ENCODE assay signal across 18 mouse cellular contexts in genomic region chr7:102205646-102206045, GRCm38 (mm10). TPM values are rescaled to one million over a fixed set of nuclear protein-coding genes. Genes with fewer than 3 reads are reported as not detected.
A peak's percentile ranks its signal among the peaks of the same experiment; 100 is the strongest.
DNase-seq lines count a peak whose midpoint lies in the region; ATAC-seq and TF ChIP-seq lines count a peak whose summit lies in the region.
"Had no signal": no experiment of that assay in that cellular context is flagged by ENCODE, and none has a peak within 500 bp of the region (broad histone marks: within the 10 kb centered on the region; RNA-seq: fewer than 3 reads in every experiment).

No protein-coding gene starts in this region.

- no peak for TF ChIP-seq EP300 in lung, postnatal 0 days (IDR thresholded peaks at IDR 0.05)

- H3K9me3 ChIP-seq in lung, postnatal 0 days (ENCODE audit: low read length): no peaks in the 10 kb centered on the region
- no peaks in the 10 kb centered on the region for H3K9me3 ChIP-seq in liver, embryonic 11.5 days (ENCODE audit: control insufficient read depth, low read length)
- no peaks in the 10 kb centered on the region for H3K9me3 ChIP-seq in forebrain, embryonic 11.5 days (ENCODE audit: control insufficient read depth, low read length)
- H3K9me3 ChIP-seq: forebrain, embryonic 12.5 days; heart, embryonic 13.5 days; hindbrain, embryonic 10.5 days had no signal

- TF ChIP-seq CTCF in lung, postnatal 0 days (IDR thresholded peaks at IDR 0.05): peak; percentile 29

- H3K9ac ChIP-seq in lung, postnatal 0 days (replicated peaks; ENCODE audit: low read depth): no peak overlapping the region
- no peak overlapping the region for H3K9ac ChIP-seq in liver, embryonic 11.5 days (ENCODE audit: low read depth, low read length)
- no peak overlapping the region for H3K9ac ChIP-seq in forebrain, embryonic 11.5 days (ENCODE audit: low read length)
- H3K9ac ChIP-seq: forebrain, embryonic 12.5 days; heart, embryonic 13.5 days had no signal

- intact Hi-C loops in left cerebral cortex, postnatal 14 days (cut with DNase I): no loop called here

- ATAC-seq in lung, postnatal 0 days: no peak
- peak; percentile 45 for ATAC-seq in liver, embryonic 11.5 days (replicated peaks; ENCODE audit: low FRiP score)
- ATAC-seq in forebrain, embryonic 11.5 days (replicated peaks; ENCODE audit: low FRiP score): no peak
- ATAC-seq: activated CD4-positive, CD25-positive, alpha-beta regulatory T cell, adult 4 months had no signal

- no peaks in the 10 kb centered on the region for H3K27me3 ChIP-seq in lung, postnatal 0 days (replicated peaks; ENCODE audit: insufficient read depth, low read length)
- no peaks in the 10 kb centered on the region for H3K27me3 ChIP-seq in liver, embryonic 11.5 days (replicated peaks; ENCODE audit: control insufficient read depth, insufficient read depth, low read length)
- no peaks in the 10 kb centered on the region for H3K27me3 ChIP-seq in splenic B cell, adult 2 months (ENCODE audit: control insufficient read depth, insufficient read depth, low read length, poor library complexity, severe bottlenecking)
- H3K27me3 ChIP-seq in forebrain, embryonic 11.5 days (ENCODE audit: control insufficient read depth, insufficient read depth, low read length): no peaks in the 10 kb centered on the region
- H3K27me3 ChIP-seq: forebrain, embryonic 12.5 days; heart, embryonic 13.5 days had no signal

- H3K4me1 ChIP-seq in lung, postnatal 0 days (ENCODE audit: insufficient read depth, low read depth, low read length): peaks cover 8% of the 10 kb centered on the region; the same call in 1 of the 2 replicates
- peaks cover 24% of the 10 kb centered on the region for H3K4me1 ChIP-seq in liver, embryonic 11.5 days (replicated peaks; ENCODE audit: control insufficient read depth, insufficient read depth, low read length)
- H3K4me1 ChIP-seq in forebrain, embryonic 11.5 days (replicated peaks; ENCODE audit: control insufficient read depth, insufficient read depth, low read length): peaks cover 4% of the 10 kb centered on the region; the same call in 1 of the 2 replicates

- DNase-seq in lung, postnatal 0 days (ENCODE audit: low spot score): no peak
- no peak for DNase-seq in lung, postnatal 4 days
- DNase-seq in R1 (ENCODE audit: low read depth, low spot score): peak; percentile 21
- DNase-seq in liver, embryonic 11.5 days (ENCODE audit: low spot score): no peak
- DNase-seq in splenic B cell, adult 2 months (ENCODE audit: low read depth, low spot score): peak; percentile 33
- DNase-seq in left cerebral cortex, postnatal 14 days (ENCODE audit: low spot score in 2 of 2): no peak
- no peak for DNase-seq in forebrain, embryonic 11.5 days (ENCODE audit: low spot score)
- DNase-seq: adrenal gland, postnatal 36 days; cerebellum, adult 11 months; gastrocnemius, postnatal 25 days; kidney, adult 2 months; kidney, postnatal 4 days; right cerebral cortex, postnatal 14 days; thymus, postnatal 25 days had no signal

- H3K4me3 ChIP-seq in lung, postnatal 0 days (ENCODE audit: low read depth, low read length): no peak overlapping the region
- H3K4me3 ChIP-seq in liver, embryonic 11.5 days (ENCODE audit: low read depth, low read length): no peak overlapping the region
- H3K4me3 ChIP-seq in forebrain, embryonic 11.5 days (ENCODE audit: low read depth, low read length): no peak overlapping the region
- H3K4me3 ChIP-seq: forebrain, embryonic 12.5 days; heart, embryonic 13.5 days; hindbrain, embryonic 10.5 days had no signal

- WGBS in lung, postnatal 0 days: 63% methylated on average over 1 of the region's 1 CpGs
- WGBS in liver, embryonic 11.5 days: 32% methylated on average over 1 of the region's 1 CpGs
- 90% methylated on average over 1 of the region's 1 CpGs for WGBS in forebrain, embryonic 11.5 days

- H3K36me3 ChIP-seq in lung, postnatal 0 days (ENCODE audit: insufficient read depth, low read length): no peaks in the 10 kb centered on the region
- peaks cover 2% of the 10 kb centered on the region; the same call in 1 of the 2 replicates for H3K36me3 ChIP-seq in liver, embryonic 11.5 days (ENCODE audit: control insufficient read depth, insufficient read depth, low read length)
- peaks cover 1% of the 10 kb centered on the region; the same call in 1 of the 2 replicates for H3K36me3 ChIP-seq in splenic B cell, adult 2 months (ENCODE audit: control insufficient read depth, insufficient read depth, low read length, poor library complexity, severe bottlenecking)
- H3K36me3 ChIP-seq in forebrain, embryonic 11.5 days (ENCODE audit: control insufficient read depth, insufficient read depth, low read length): no peaks in the 10 kb centered on the region
- H3K36me3 ChIP-seq: forebrain, embryonic 12.5 days had no signal

- no peak overlapping the region for H3K27ac ChIP-seq in lung, postnatal 0 days (ENCODE audit: low read length)
- no peak overlapping the region for H3K27ac ChIP-seq in liver, embryonic 11.5 days (ENCODE audit: low read depth, low read length)
- no peak overlapping the region for H3K27ac ChIP-seq in forebrain, embryonic 11.5 days (ENCODE audit: low read depth, low read length)
- H3K27ac ChIP-seq: forebrain, embryonic 12.5 days; heart, embryonic 13.5 days; hindbrain, embryonic 10.5 days had no signal

- H3K4me2 ChIP-seq in lung, postnatal 0 days (replicated peaks; ENCODE audit: low read depth, low read length): no peak overlapping the region
- no peak overlapping the region for H3K4me2 ChIP-seq in liver, embryonic 11.5 days
- no peak overlapping the region for H3K4me2 ChIP-seq in forebrain, embryonic 11.5 days (ENCODE audit: low read depth, low read length, severe bottlenecking)
- H3K4me2 ChIP-seq: forebrain, embryonic 12.5 days; heart, embryonic 13.5 days had no signal

RNA-seq across cellular contexts. Expression of gene Nup98, which starts 4.3 kb away (rescaled TPM):
- 15.5 and 17.0 TPM in 2 replicates for polyA plus RNA-seq in lung, postnatal 0 days (2015; fragmentation: Nextera tagmentation; extraction: Ambion mirVana)
- polyA plus RNA-seq in liver, embryonic 11.5 days (2014; fragmentation: Nextera tagmentation; extraction: Ambion mirVana): 42.0 and 45.8 TPM in 2 replicates
- total RNA-seq in left cerebral cortex, postnatal 14 days (2021): 10 to 100 TPM; 32.2 to 37.2 TPM
- polyA plus RNA-seq in forebrain, embryonic 11.5 days (2014; fragmentation: Nextera tagmentation; extraction: Ambion mirVana): 46.3 and 50.0 TPM in 2 replicates

RNA-seq across cellular contexts. Expression of gene Pgap2, which starts 4.4 kb away (rescaled TPM):
- 109 and 137 TPM in 2 replicates for polyA plus RNA-seq in lung, postnatal 0 days (2015; fragmentation: Nextera tagmentation; extraction: Ambion mirVana)
- 40.0 and 45.5 TPM in 2 replicates for polyA plus RNA-seq in liver, embryonic 11.5 days (2014; fragmentation: Nextera tagmentation; extraction: Ambion mirVana)
- 10 to 100 TPM; 26.3 to 27.6 TPM for total RNA-seq in left cerebral cortex, postnatal 14 days (2021)
- polyA plus RNA-seq in forebrain, embryonic 11.5 days (2014; fragmentation: Nextera tagmentation; extraction: Ambion mirVana): 54.5 and 58.8 TPM in 2 replicates

RNA-seq across cellular contexts. Expression of gene Rhog, which starts 50.2 kb away (rescaled TPM):
- 133 and 141 TPM in 2 replicates for polyA plus RNA-seq in lung, postnatal 0 days (2015; fragmentation: Nextera tagmentation; extraction: Ambion mirVana)
- polyA plus RNA-seq in liver, embryonic 11.5 days (2014; fragmentation: Nextera tagmentation; extraction: Ambion mirVana): 76.8 and 81.1 TPM in 2 replicates
- 10 to 100 TPM; 19.5 to 26.0 TPM for total RNA-seq in left cerebral cortex, postnatal 14 days (2021)
- polyA plus RNA-seq in forebrain, embryonic 11.5 days (2014; fragmentation: Nextera tagmentation; extraction: Ambion mirVana): 32.2 and 37.2 TPM in 2 replicates

Comparison
In these comparisons a context has a peak if more than half of its experiments do, and no peak if none do; other contexts are left out.
1. DNase-seq: peak in R1 (single experiment) and splenic B cell, adult 2 months (single experiment); none in lung, postnatal 0 days (single experiment), lung, postnatal 4 days (0 of 2), liver, embryonic 11.5 days (single experiment), left cerebral cortex, postnatal 14 days (0 of 2) and forebrain, embryonic 11.5 days (single experiment).